Mouse (Mus musculus) heart, embryonic 10.5 days (tissue): ENCODE measurements around the gene Prkca. TPM values are rescaled to one million over a fixed set of nuclear protein-coding genes. Genes with fewer than 3 reads are reported as not detected.

Source experiments
- DNase-seq: peaks from one replicate; pipeline ENCODE4 v3.0.0-alpha.2; 2017; ENCODE audit warnings: low spot score
- H3K27ac ChIP-seq: fragments of 300-500 bp; sonication (generic); 2 replicates; pipeline ENCODE4 v1.5.1; 2016; ENCODE audit warnings: mild to moderate bottlenecking
- H3K27me3 ChIP-seq: fragments of 300-500 bp; sonication (generic); 2 replicates; pipeline ENCODE4 v1.6.1; 2016; ENCODE audit warnings: mild to moderate bottlenecking; ENCODE audit not compliant: poor library complexity, insufficient read depth, severe bottlenecking
- H3K36me3 ChIP-seq: fragments of 300-500 bp; sonication (generic); 2 replicates; pipeline ENCODE4 v1.6.1; 2016; ENCODE audit warnings: mild to moderate bottlenecking, moderate library complexity
- H3K4me1 ChIP-seq: fragments of 300-500 bp; sonication (generic); 2 replicates; pipeline ENCODE4 v1.6.1; 2016; ENCODE audit warnings: mild to moderate bottlenecking
- H3K4me3 ChIP-seq: fragments of 300-500 bp; sonication (generic); 2 replicates; pipeline ENCODE4 v1.5.1; 2016; ENCODE audit warnings: mild to moderate bottlenecking, moderate library complexity
- H3K9me3 ChIP-seq: fragments of 300-500 bp; sonication (generic); 2 replicates; pipeline ENCODE4 v1.6.1; 2016; ENCODE audit warnings: mild to moderate bottlenecking, moderate library complexity
- WGBS: fragments of 180-500 bp; shearing (Covaris S2); methylation state at CpG from one replicate; pipeline ENCODE4 v1.1.7; 2016; 5-methylcytosine and 5-hydroxymethylcytosine counted together
- polyA plus RNA-seq: library from polyadenylated mRNA; unstranded; fragments of >200 nt; fragmentation: Nextera tagmentation; extraction: Ambion mirVana; gene quantifications from 2 replicates; pipeline ENCODE4 v1.2.1, GENCODE M21; 2016

Gene Prkca
- polyA plus RNA-seq, 1 experiment from 2014 or later, result 11.3 TPM

GRCm38 (mm10) chr11:108230101-108230500 is 113.6 kb downstream of the Prkca start:
- WGBS, result 89% methylated on average over 4 of the region's 4 CpGs
- peaks cover 52% of the 10 kb centered on the region for H3K4me1 ChIP-seq

GRCm38 (mm10) chr11:108229176-108229946 is 114.4 kb downstream of the Prkca start:
- Histone ChIP-seq H3K27me3 (no peaks in the 10 kb centered on the region), H3K4me1 (peaks cover 54% of the 10 kb centered on the region), H3K9me3 (no peaks in the 10 kb centered on the region), H3K27ac (0 out of 2 replicates have a peak overlapping the region, but pooled peaks have one; percentile 4), H3K4me3 (no peak overlapping the region), H3K36me3 (no peaks in the 10 kb centered on the region)
- DNase-seq, result no peak
- WGBS, result 75% methylated on average over 8 of the region's 8 CpGs

More at GRCm38 (mm10) chr11:108230101-108230500, 113.6 kb downstream of the Prkca start:
- H3K27me3 ChIP-seq, result no peaks in the 10 kb centered on the region
- no peak overlapping the region for H3K4me3 ChIP-seq
- H3K27ac ChIP-seq, result no peak overlapping the region
- no peak for DNase-seq
- no peaks in the 10 kb centered on the region for H3K9me3 ChIP-seq
- no peaks in the 10 kb centered on the region for H3K36me3 ChIP-seq

- Histone ChIP-seq H3K27me3 (no peaks in the 10 kb centered on the region), H3K4me3 (no peak overlapping the region), H3K4me1 (peaks cover 62% of the 10 kb centered on the region), H3K9me3 (no peaks in the 10 kb centered on the region), H3K36me3 (no peaks in the 10 kb centered on the region), H3K27ac (0 out of 2 replicates have a peak overlapping the region, but pooled peaks have one; percentile 12)
- no peak for DNase-seq
- 36% methylated on average over 4 of the region's 4 CpGs for whole genome bisulfite sequencing
These were observed 115.2 kb downstream of the Prkca start for GRCm38 (mm10) chr11:108228497-108228896.

GRCm38 (mm10) chr11:108226248-108226647 is 117.5 kb downstream of the Prkca start:
- Histone ChIP-seq H3K4me3 (no peak overlapping the region), H3K4me1 (peaks cover 65% of the 10 kb centered on the region), H3K36me3 (no peaks in the 10 kb centered on the region), H3K27me3 (no peaks in the 10 kb centered on the region), H3K9me3 (no peaks in the 10 kb centered on the region), H3K27ac (no peak overlapping the region)
- DNase-seq, result no peak
- 93% methylated on average over 5 of the region's 5 CpGs for WGBS

- 0 out of 2 replicates have a peak overlapping the region, but pooled peaks have one; percentile 9 for H3K4me3 ChIP-seq
- peaks cover 59% of the 10 kb centered on the region for H3K4me1 ChIP-seq
- WGBS, result 39% methylated on average over 11 of the region's 11 CpGs
These were observed 119.3 kb downstream of the Prkca start for GRCm38 (mm10) chr11:108224233-108224973.

GRCm38 (mm10) chr11:108223613-108224232 is 120.0 kb downstream of the Prkca start:
- Histone ChIP-seq H3K27me3 (no peaks in the 10 kb centered on the region), H3K9me3 (no peaks in the 10 kb centered on the region), H3K4me1 (peaks cover 52% of the 10 kb centered on the region), H3K4me3 (no peak overlapping the region), H3K36me3 (no peaks in the 10 kb centered on the region), H3K27ac (peak overlapping the region; percentile 53)
- no peak for DNase-seq
- 73% methylated on average over 13 of the region's 13 CpGs for WGBS

More at GRCm38 (mm10) chr11:108224233-108224973, 119.3 kb downstream of the Prkca start:
- Histone ChIP-seq H3K27ac (peak overlapping the region; percentile 53; the same call in 1 of the 2 replicates), H3K9me3 (no peaks in the 10 kb centered on the region), H3K36me3 (no peaks in the 10 kb centered on the region), H3K27me3 (no peaks in the 10 kb centered on the region)
- DNase-seq, result no peak

GRCm38 (mm10) chr11:108223154-108223553 is 120.6 kb downstream of the Prkca start:
- 82% methylated on average over 6 of the region's 6 CpGs for WGBS
- Histone ChIP-seq H3K27ac (peak overlapping the region; percentile 37; the same call in 1 of the 2 replicates), H3K9me3 (no peaks in the 10 kb centered on the region), H3K4me3 (no peak overlapping the region), H3K27me3 (no peaks in the 10 kb centered on the region), H3K36me3 (no peaks in the 10 kb centered on the region), H3K4me1 (peaks cover 46% of the 10 kb centered on the region)
- no peak for DNase-seq

GRCm38 (mm10) chr11:108222616-108223015 is 121.1 kb downstream of the Prkca start:
- DNase-seq, result no peak
- H3K27me3 ChIP-seq, result no peaks in the 10 kb centered on the region
- no peaks in the 10 kb centered on the region for H3K36me3 ChIP-seq
- no peaks in the 10 kb centered on the region for H3K9me3 ChIP-seq
- no peak overlapping the region for H3K4me3 ChIP-seq
- peaks cover 41% of the 10 kb centered on the region for H3K4me1 ChIP-seq
- peak overlapping the region; percentile 37; the same call in 1 of the 2 replicates for H3K27ac ChIP-seq
- 78% methylated on average over 8 of the region's 8 CpGs for WGBS

GRCm38 (mm10) chr11:108222026-108222425 is 121.7 kb downstream of the Prkca start:
- DNase-seq, result no peak
- no peak overlapping the region for H3K27ac ChIP-seq
- no peaks in the 10 kb centered on the region for H3K36me3 ChIP-seq
- peaks cover 35% of the 10 kb centered on the region for H3K4me1 ChIP-seq
- H3K9me3 ChIP-seq, result no peaks in the 10 kb centered on the region
- 91% methylated on average over 3 of the region's 3 CpGs for WGBS
- no peaks in the 10 kb centered on the region for H3K27me3 ChIP-seq
- H3K4me3 ChIP-seq, result no peak overlapping the region

GRCm38 (mm10) chr11:108221124-108221835 is 122.4 kb downstream of the Prkca start:
- Histone ChIP-seq H3K27me3 (no peaks in the 10 kb centered on the region), H3K4me3 (no peak overlapping the region), H3K9me3 (no peaks in the 10 kb centered on the region), H3K4me1 (peaks cover 33% of the 10 kb centered on the region), H3K36me3 (no peaks in the 10 kb centered on the region), H3K27ac (no peak overlapping the region)
- no peak for DNase-seq
- 81% methylated on average over 13 of the region's 13 CpGs for WGBS

- no peaks in the 10 kb centered on the region for H3K27me3 ChIP-seq
- H3K4me1 ChIP-seq, result peaks cover 39% of the 10 kb centered on the region
- no peak for DNase-seq
- no peaks in the 10 kb centered on the region for H3K36me3 ChIP-seq
- no peaks in the 10 kb centered on the region for H3K9me3 ChIP-seq
- H3K4me3 ChIP-seq, result no peak overlapping the region
- WGBS, result 81% methylated on average over 5 of the region's 5 CpGs
- no peak overlapping the region for H3K27ac ChIP-seq
These were observed 123.1 kb downstream of the Prkca start for GRCm38 (mm10) chr11:108220605-108221004.

- Histone ChIP-seq H3K36me3 (no peaks in the 10 kb centered on the region), H3K4me1 (peaks cover 20% of the 10 kb centered on the region), H3K27ac (no peak overlapping the region), H3K9me3 (no peaks in the 10 kb centered on the region), H3K4me3 (no peak overlapping the region), H3K27me3 (no peaks in the 10 kb centered on the region)
- no peak for DNase-seq
- 84% methylated on average over 8 of the region's 8 CpGs for WGBS
These were observed 126.7 kb downstream of the Prkca start for GRCm38 (mm10) chr11:108217043-108217442.
